Mouse (Mus musculus): ENCODE results near the gene Rd3. TPM values are rescaled to one million over a fixed set of nuclear protein-coding genes. Genes with fewer than 3 reads are reported as not detected.
A peak's percentile ranks its signal among the peaks of the same experiment; 100 is the strongest.

Gene Rd3
- polyA plus RNA-seq, 2 experiments = 0.04 to 0.09 TPM

DNA sequence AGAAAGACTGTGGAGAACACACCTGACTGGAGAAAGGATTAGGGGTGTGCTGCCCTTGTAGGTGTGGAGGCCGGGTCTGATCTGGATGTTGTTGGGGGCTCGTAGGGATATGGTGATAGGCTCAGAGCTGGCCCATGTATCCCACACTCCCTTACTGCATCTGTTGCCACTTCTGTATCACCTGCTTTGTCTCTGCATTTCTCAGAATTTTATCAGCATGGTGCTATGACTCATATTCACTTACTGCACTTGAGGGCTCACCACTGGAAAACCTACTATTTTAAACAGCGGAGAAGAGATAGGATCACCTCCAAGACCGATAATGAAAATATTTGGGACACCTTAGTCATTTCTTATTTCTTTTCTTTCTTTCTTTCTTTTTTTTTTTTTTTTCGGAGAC, 11.9 kb downstream of the Rd3 start:
- no peak overlapping the region for H3K4me3 ChIP-seq (ENCODE audit: insufficient read depth in 1 of 2, low read depth in 2 of 2, low read length in 2 of 2)
- no peak for ATAC-seq (ENCODE audit: insufficient read depth)
- no peaks in the 10 kb centered on the region for H3K9me3 ChIP-seq (ENCODE audit: control insufficient read depth, low read length)
- H3K36me3 ChIP-seq (replicated peaks; ENCODE audit: control insufficient read depth, insufficient read depth, low read depth) = no peaks in the 10 kb centered on the region
- TF ChIP-seq CTCF (IDR thresholded peaks at IDR 0.05; ENCODE audit: low read depth) = no peak
- no peak for DNase-seq (ENCODE audit: low read depth in 3 of 3, low spot score in 3 of 3)
- H3K27ac ChIP-seq = no peak overlapping the region
- peak overlapping the region; percentile 61; the same call in 1 of the 2 replicates for H3K4me2 ChIP-seq (ENCODE audit: low read depth)
- no peak overlapping the region for H3K9ac ChIP-seq (replicated peaks)
- H3K4me1 ChIP-seq (replicated peaks; ENCODE audit: control insufficient read depth in 2 of 2, insufficient read depth in 2 of 2, low read length in 1 of 2) = peaks cover 10 to 13% of the 10 kb centered on the region in 2 experiments
- H3K27me3 ChIP-seq (ENCODE audit: control insufficient read depth, insufficient read depth, low read length) = no peaks in the 10 kb centered on the region
- WGBS (ENCODE audit: insufficient replicate concordance) = 60% methylated on average over 5 of the region's 5 CpGs

- Histone ChIP-seq H3K27ac (peak overlapping the region; percentile 5; the same call in 1 of the 2 replicates), H3K9me3 (ENCODE audit: control insufficient read depth, low read length) (no peaks in the 10 kb centered on the region), H3K9ac (replicated peaks) (peak overlapping the region; percentile 61), H3K27me3 (ENCODE audit: control insufficient read depth, insufficient read depth, low read length) (no peaks in the 10 kb centered on the region), H3K4me1 (replicated peaks; ENCODE audit: control insufficient read depth in 2 of 2, insufficient read depth in 2 of 2, low read length in 1 of 2) (peaks cover 15 to 21% of the 10 kb centered on the region in 2 experiments), H3K4me2 (ENCODE audit: low read depth) (peak overlapping the region; percentile 61), H3K36me3 (replicated peaks; ENCODE audit: control insufficient read depth, insufficient read depth, low read depth) (no peaks in the 10 kb centered on the region), H3K4me3 (ENCODE audit: insufficient read depth in 1 of 2, low read depth in 2 of 2, low read length in 2 of 2) (peak overlapping the region; percentile 66 to 97)
- TF ChIP-seq CTCF (IDR thresholded peaks at IDR 0.05; ENCODE audit: low read depth) (no peak), EP300 (IDR thresholded peaks at IDR 0.05; ENCODE audit: low read depth) (no peak)
- DNase-seq (ENCODE audit: low read depth in 3 of 3, low spot score in 3 of 3) = peak; percentile 86 to 88 (median 88)
- peak; percentile 76 for ATAC-seq (ENCODE audit: insufficient read depth)
- under 1% methylated on average over 22 of the region's 22 CpGs for WGBS (ENCODE audit: insufficient replicate concordance)
Measured at GRCm38 (mm10) chr1:191989994-191990393, 12.8 kb downstream of the Rd3 start.

GRCm38 (mm10) chr1:191992040-191992780, 15.0 kb downstream of the Rd3 start:
- Histone ChIP-seq H3K4me2 (ENCODE audit: low read depth) (no peak overlapping the region), H3K27ac (no peak overlapping the region), H3K4me3 (ENCODE audit: insufficient read depth in 1 of 2, low read depth in 2 of 2, low read length in 2 of 2) (no peak overlapping the region), H3K9ac (replicated peaks) (no peak overlapping the region), H3K9me3 (ENCODE audit: control insufficient read depth, low read length) (no peaks in the 10 kb centered on the region), H3K36me3 (replicated peaks; ENCODE audit: control insufficient read depth, insufficient read depth, low read depth) (no peaks in the 10 kb centered on the region), H3K4me1 (replicated peaks; ENCODE audit: control insufficient read depth in 2 of 2, insufficient read depth in 2 of 2, low read length in 1 of 2) (peaks cover 16 to 28% of the 10 kb centered on the region in 2 experiments), H3K27me3 (ENCODE audit: control insufficient read depth, insufficient read depth, low read length) (no peaks in the 10 kb centered on the region)
- no peak for DNase-seq (ENCODE audit: low read depth in 3 of 3, low spot score in 3 of 3)
- TF ChIP-seq EP300 (IDR thresholded peaks at IDR 0.05; ENCODE audit: low read depth) (no peak), CTCF (IDR thresholded peaks at IDR 0.05; ENCODE audit: low read depth) (no peak)
- WGBS (ENCODE audit: insufficient replicate concordance) = 61% methylated on average over 7 of the region's 7 CpGs
- no peak for ATAC-seq (ENCODE audit: insufficient read depth)

- Histone ChIP-seq H3K4me2 (ENCODE audit: low read depth) (peak overlapping the region; percentile 44), H3K4me3 (ENCODE audit: insufficient read depth in 1 of 2, low read depth in 2 of 2, low read length in 2 of 2) (no peak overlapping the region), H3K27me3 (ENCODE audit: control insufficient read depth, insufficient read depth, low read length) (no peaks in the 10 kb centered on the region), H3K36me3 (replicated peaks; ENCODE audit: control insufficient read depth, insufficient read depth, low read depth) (peaks cover 4% of the 10 kb centered on the region), H3K9me3 (ENCODE audit: control insufficient read depth, low read length) (no peaks in the 10 kb centered on the region), H3K9ac (replicated peaks) (no peak overlapping the region), H3K4me1 (replicated peaks; ENCODE audit: control insufficient read depth in 2 of 2, insufficient read depth in 2 of 2, low read length in 1 of 2) (peaks cover 16 to 26% of the 10 kb centered on the region in 2 experiments), H3K27ac (peak overlapping the region; percentile 59)
- ATAC-seq (ENCODE audit: insufficient read depth) (peak; percentile 92), DNase-seq (ENCODE audit: low read depth in 3 of 3, low spot score in 3 of 3) (peak; percentile 65 to 76 (median 72))
- TF ChIP-seq EP300 (IDR thresholded peaks at IDR 0.05; ENCODE audit: low read depth) (peak; percentile 52), CTCF (IDR thresholded peaks at IDR 0.05; ENCODE audit: low read depth) (peak; percentile 45)
- 16% methylated on average over 5 of the region's 5 CpGs for WGBS (ENCODE audit: insufficient replicate concordance)
Measured at GRCm38 (mm10) chr1:191994476-191994875, 17.3 kb downstream of the Rd3 start.

GRCm38 (mm10) chr1:191995488-191995887, 18.3 kb downstream of the Rd3 start:
- H3K27me3 ChIP-seq (ENCODE audit: control insufficient read depth, insufficient read depth, low read length) = no peaks in the 10 kb centered on the region
- no peak overlapping the region for H3K4me3 ChIP-seq (ENCODE audit: insufficient read depth in 1 of 2, low read depth in 2 of 2, low read length in 2 of 2)
- H3K9ac ChIP-seq (replicated peaks) = no peak overlapping the region
- no peak overlapping the region for H3K4me2 ChIP-seq (ENCODE audit: low read depth)
- ATAC-seq (ENCODE audit: insufficient read depth) (no peak), DNase-seq (ENCODE audit: low read depth in 3 of 3, low spot score in 3 of 3) (peak; percentile 42 to 60 (median 45))
- peak; percentile 88 for TF ChIP-seq CTCF (IDR thresholded peaks at IDR 0.05; ENCODE audit: low read depth)
- no peak for TF ChIP-seq EP300 (IDR thresholded peaks at IDR 0.05; ENCODE audit: low read depth)
- 41% methylated on average over 4 of the region's 4 CpGs for WGBS (ENCODE audit: insufficient replicate concordance)
- H3K27ac ChIP-seq = no peak overlapping the region
- H3K9me3 ChIP-seq (ENCODE audit: control insufficient read depth, low read length) = no peaks in the 10 kb centered on the region
- H3K4me1 ChIP-seq (replicated peaks; ENCODE audit: control insufficient read depth in 2 of 2, insufficient read depth in 2 of 2, low read length in 1 of 2) = peaks cover 12 to 25% of the 10 kb centered on the region in 2 experiments
- H3K36me3 ChIP-seq (replicated peaks; ENCODE audit: control insufficient read depth, insufficient read depth, low read depth) = peaks cover 4% of the 10 kb centered on the region

Data from liver, embryonic 14.5 days (tissue).